Mouse (Mus musculus) left cerebral cortex, adult 2 months (tissue): ENCODE measurements around the gene Gm5751. TPM values are rescaled to one million over a fixed set of nuclear protein-coding genes. Genes with fewer than 3 reads are reported as not detected.
"Not testable (repeated sequence)": the region's sequence is repeated elsewhere in the genome, so short reads cannot be mapped to it uniquely, and the experiment has no call there.

Source experiments
- DNase-seq, 2 experiments: peaks; one replicate each; pipeline ENCODE4 v3.0.0; 2021 to 2022; ENCODE audit warnings: low spot score in 2 of 2, mixed read lengths in 1 of 2; ENCODE audit errors: extremely low spot score in 1 of 2
- H3K27ac ChIP-seq: fragments of 200-600 bp; 2 replicates; pipeline ENCODE4 v1.8.1; 2022
- H3K4me3 ChIP-seq: fragments of 200-600 bp; 2 replicates; pipeline ENCODE4 v1.8.1; 2022
- CTCF ChIP-seq: fragments of 200-600 bp; IDR thresholded peaks from 2 replicates; pipeline ENCODE4 v1.8.1; 2022; ENCODE audit warnings: antibody characterized with exemption, mild to moderate bottlenecking, moderate library complexity
- intact Hi-C: fragments of 180-260 bp; cut with DNase I; formaldehyde crosslinking; loops from one replicate; pipeline ENCODE4 v1.15.1; 2025
- long read RNA-seq, 2 experiments: library from polyadenylated mRNA; stranded (forward); transcript quantifications; one replicate each; pipeline ENCODE4 v2.0.0; 2021; ENCODE audit warnings: borderline mapping rate in 2 of 2
- total RNA-seq, 2 experiments: library from RNA; stranded (reverse); gene quantifications; 2 replicates each; pipeline ENCODE4 v1.2.3; 2021

Gm5751 gene
- not detected for total RNA-seq
- long read RNA-seq, experiment 1 = 0 reads
- long read RNA-seq, experiment 2 = 0 reads

DNA sequence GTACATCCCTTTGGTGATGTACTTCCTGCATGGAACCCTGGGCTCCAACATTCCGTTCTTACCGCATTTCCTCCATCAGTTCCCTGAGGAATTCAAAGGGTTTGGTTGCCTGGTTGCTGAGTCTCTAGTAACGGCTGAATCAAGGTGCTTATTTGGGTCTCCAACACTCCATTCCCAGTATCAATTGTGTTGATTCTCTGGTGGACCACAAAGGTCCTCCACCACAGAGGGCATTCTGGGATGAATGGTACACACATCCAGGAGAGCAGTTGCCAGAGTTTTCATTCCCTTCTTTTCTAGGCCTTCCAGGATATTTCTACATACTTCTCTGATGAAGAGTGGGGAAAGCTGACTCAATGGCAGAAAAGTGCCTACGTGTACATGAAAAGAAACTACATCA lies at the start of gene Gm5751:
Gm5751 (plus strand) TSS at position 301 of the 400 bp plus-strand sequence.
- intact Hi-C loops = loop anchor here (1.0 kb wide), 1 partner anchor 33 kb away; no protein-coding TSS in a partner anchor
- H3K27ac ChIP-seq, DNase-seq, H3K4me3 ChIP-seq: not testable (repeated sequence)

DNA sequence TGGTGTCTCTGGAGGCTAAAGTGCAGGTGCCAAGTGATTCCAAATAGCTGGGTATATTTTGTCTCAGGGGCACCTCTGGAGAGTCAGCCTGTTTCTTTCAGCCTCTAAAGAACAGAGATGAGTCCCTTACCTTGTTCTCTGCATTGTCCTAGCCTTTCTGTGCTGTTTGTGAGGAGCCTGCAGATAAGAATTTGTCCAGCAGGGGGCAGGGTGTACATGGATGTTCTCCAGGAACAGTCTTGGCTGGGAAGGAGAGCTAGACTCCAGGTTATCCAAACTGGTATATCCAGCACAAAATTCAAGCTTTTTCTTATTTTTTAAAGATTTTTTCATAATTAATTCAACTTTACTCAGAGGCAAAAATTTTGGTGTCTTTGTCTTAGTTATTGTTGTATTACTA lies 42.0 kb upstream of the Gm5751 start:
- intact Hi-C loops = loop anchor here (5.0 kb wide), 1 partner anchor 115 kb away; no protein-coding TSS in a partner anchor
- H3K4me3 ChIP-seq = no peak overlapping the region
- peak; percentile 46 to 48 for DNase-seq
- no peak overlapping the region for H3K27ac ChIP-seq
- peak; percentile 60 for TF ChIP-seq CTCF

DNA sequence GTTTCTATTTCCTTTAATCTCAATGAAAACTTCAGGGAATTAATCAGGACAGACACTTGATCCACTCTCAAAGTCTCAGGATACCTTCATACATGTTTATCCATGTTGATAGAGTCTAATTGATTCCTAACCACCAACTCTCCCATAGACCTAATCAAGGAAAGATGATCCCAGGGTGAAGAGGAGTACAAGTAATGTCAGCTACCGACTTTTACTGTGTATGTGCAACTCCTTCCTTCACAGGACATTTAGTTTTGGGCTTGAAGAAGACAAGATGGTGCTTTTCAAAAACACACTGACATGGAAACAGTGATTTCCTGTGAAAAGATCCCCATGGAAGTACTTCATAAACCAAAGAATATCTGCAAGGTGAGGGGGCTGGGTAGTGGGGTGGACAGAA lies 30.4 kb upstream of the Gm5751 start, which contains the start of gene Gm6592:
Gm6592 (plus strand) TSS at position 301 of the 400 bp plus-strand sequence.
- no peak for TF ChIP-seq CTCF
- no peak within 1 kb of the TSS for H3K4me3 ChIP-seq
- intact Hi-C loops = no loop called here
- DNase-seq = no peak
- no peak within 1 kb of the TSS for H3K27ac ChIP-seq

GRCm38 (mm10) chrX:8852486-8852885 lies 21.6 kb upstream of the Gm5751 start:
- intact Hi-C loops = no loop called here
- DNase-seq = no peak
- Histone ChIP-seq H3K27ac (no peak overlapping the region), H3K4me3 (no peak overlapping the region)
- TF ChIP-seq CTCF = no peak

DNA sequence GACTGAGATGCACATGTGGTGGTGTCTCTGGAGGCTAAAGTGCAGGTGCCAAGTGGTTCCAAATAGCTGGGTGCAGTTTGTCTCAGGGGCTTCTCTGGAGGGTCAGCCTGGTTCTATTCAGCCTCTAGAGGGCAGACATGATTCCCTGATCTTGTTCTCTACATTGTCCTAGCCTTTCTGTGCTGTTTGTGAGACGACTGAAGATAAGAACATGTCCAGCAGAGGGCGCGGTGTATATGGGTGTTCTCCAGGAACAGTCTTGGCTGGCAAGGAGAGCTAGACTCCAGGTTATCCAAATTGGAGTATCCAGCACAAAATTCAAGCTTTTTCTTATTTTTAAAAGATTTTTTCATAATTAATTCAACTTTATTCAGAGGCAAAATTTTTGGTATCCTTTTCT lies 9.7 kb upstream of the Gm5751 start:
- peak; percentile 57 for TF ChIP-seq CTCF
- H3K27ac ChIP-seq, intact Hi-C loops, H3K4me3 ChIP-seq: not testable (repeated sequence)
- DNase-seq = peak; percentile 56 to 78

DNA sequence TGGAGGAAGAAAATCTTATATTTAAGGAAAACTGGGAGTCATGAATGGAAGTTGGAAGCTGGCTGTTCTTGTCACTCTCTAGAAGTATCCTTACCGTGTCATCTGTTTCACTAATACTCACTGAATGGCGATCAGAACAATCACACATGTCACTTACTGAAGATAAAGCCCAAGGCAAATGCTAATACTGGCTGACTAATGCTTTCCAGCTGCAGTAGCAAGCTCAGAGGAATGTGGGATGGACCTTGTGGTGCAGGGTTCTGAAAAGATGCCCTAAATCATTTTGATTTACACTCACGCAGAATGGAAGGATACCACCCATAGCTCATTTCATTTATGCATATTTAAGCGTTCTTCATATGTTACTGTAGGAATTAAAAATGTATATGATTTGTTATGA lies 10.3 kb downstream of the Gm5751 start:
- H3K27ac ChIP-seq = no peak overlapping the region
- TF ChIP-seq CTCF = no peak
- intact Hi-C loops = no loop called here
- no peak for DNase-seq
- no peak overlapping the region for H3K4me3 ChIP-seq

GRCm38 (mm10) chrX:8891975-8892342 lies 17.9 kb downstream of the Gm5751 start:
- Histone ChIP-seq H3K4me3 (peak overlapping the region; percentile 58), H3K27ac (no peak overlapping the region; the same call in 1 of the 2 replicates)
- no peak for TF ChIP-seq CTCF
- no peak for DNase-seq
- intact Hi-C loops = loop anchor here (5.0 kb wide), 1 partner anchor 55 kb away; no protein-coding TSS in a partner anchor

DNA sequence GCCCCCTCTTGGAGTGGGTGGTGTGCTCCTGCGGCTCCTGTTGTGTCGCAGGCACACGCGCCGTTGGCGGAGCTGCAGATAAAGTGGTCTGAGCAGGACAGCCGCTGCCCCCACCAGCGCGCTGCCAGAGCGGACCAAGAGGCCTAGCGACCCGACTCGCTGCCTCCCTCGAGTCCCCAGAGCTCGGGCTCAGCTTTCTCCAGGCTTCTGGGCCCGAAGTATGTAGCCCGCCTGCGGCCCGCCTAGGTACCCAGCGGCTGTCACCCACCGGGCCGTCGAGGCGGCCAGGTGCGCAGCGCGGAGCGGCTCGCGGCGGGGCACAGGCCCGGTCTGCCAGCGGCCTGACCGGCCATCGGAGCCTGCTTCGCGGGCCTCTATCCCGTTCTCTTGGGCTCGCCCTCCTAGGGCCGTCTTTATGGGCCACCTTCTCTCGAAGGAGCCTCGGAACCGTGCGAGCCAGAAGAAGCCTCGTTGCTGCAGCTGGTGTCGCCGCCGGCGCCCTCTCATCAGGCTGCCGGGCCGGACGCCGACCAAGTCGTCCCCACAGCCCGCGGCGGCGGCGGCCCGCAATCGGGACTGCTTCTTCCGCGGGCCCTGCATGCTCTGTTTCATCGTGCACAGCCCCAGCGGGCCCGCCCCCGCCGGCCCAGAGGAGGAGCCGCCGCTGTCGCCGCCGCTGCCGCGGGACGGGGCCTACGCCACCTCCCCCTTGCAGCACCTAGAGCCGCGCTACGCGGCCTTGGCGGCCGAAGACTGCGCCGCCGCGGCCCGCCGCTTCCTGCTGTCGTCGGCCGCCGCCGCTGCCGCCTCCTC lies 18.5 kb downstream of the Gm5751 start, which contains the start of gene B630019K06Rik:
B630019K06Rik (plus strand) TSS at position 40 of the 813 bp plus-strand sequence.
- TF ChIP-seq CTCF = no peak
- intact Hi-C loops = loop anchor here (5.0 kb wide), 1 partner anchor 55 kb away; no protein-coding TSS in a partner anchor
- Histone ChIP-seq H3K27ac (peak within 1 kb of the TSS; percentile 66), H3K4me3 (peak within 1 kb of the TSS; percentile 58)
- peak; percentile 68 to 70 for DNase-seq

- peak in 1 of 2 experiments; percentile 18 for DNase-seq
- Histone ChIP-seq H3K27ac (peak overlapping the region; percentile 64), H3K4me3 (peak overlapping the region; percentile 58)
- no peak for TF ChIP-seq CTCF
- intact Hi-C loops = loop anchor here (5.0 kb wide), 1 partner anchor 54 kb away; no protein-coding TSS in a partner anchor
Observed at GRCm38 (mm10) chrX:8893182-8893651, 19.2 kb downstream of the Gm5751 start.

GRCm38 (mm10) chrX:8900823-8901222 lies 26.8 kb downstream of the Gm5751 start:
- Histone ChIP-seq H3K4me3 (no peak overlapping the region), H3K27ac (no peak overlapping the region)
- TF ChIP-seq CTCF = no peak
- no peak for DNase-seq
- intact Hi-C loops = no loop called here

GRCm38 (mm10) chrX:8901906-8902472 lies 27.9 kb downstream of the Gm5751 start:
- Histone ChIP-seq H3K27ac (no peak overlapping the region), H3K4me3 (no peak overlapping the region)
- TF ChIP-seq CTCF = no peak
- peak in 1 of 2 experiments; percentile 11 for DNase-seq
- intact Hi-C loops = no loop called here

DNA sequence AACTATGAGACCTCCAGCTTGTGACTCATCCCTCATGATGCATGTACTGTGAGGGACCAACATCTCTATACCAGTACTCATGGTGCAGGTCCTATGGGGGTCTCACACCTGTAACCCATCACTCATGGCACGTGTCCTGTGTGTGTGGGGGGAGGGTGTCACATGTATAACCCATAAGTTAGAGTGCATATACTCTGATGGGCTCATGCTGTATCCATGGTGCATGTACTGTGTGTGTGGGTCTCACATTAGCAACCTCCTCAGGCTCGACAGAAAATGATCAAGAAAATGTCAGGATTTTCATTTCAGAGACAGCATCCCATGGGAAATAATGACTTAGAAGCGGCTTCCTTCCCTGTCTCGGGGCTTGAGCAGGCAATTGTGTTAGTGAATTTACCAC lies 47.0 kb downstream of the Gm5751 start:
- DNase-seq = no peak
- no peak overlapping the region for H3K27ac ChIP-seq
- intact Hi-C loops = no loop called here
- H3K4me3 ChIP-seq = no peak overlapping the region
- no peak for TF ChIP-seq CTCF
